Mouse (Mus musculus) kidney, embryonic 14.5 days (tissue): Measurements from ENCODE around the gene Hist1h3d. TPM values are rescaled to one million over a fixed set of nuclear protein-coding genes. Genes with fewer than 3 reads are reported as not detected.
"Not testable (repeated sequence)": the region's sequence is repeated elsewhere in the genome, so short reads cannot be mapped to it uniquely, and the experiment has no call there.

Experiments
- ATAC-seq: fragments of 200-750 bp; cut with Nextera tagmentation; 2 replicates; pipeline ENCODE4 v1.8.0; 2017; ENCODE audit warnings: moderate number of reproducible peaks, mild to moderate bottlenecking, moderate TSS enrichment, moderate library complexity; ENCODE audit not compliant: low FRiP score, low TSS enrichment
- H3K27ac ChIP-seq: fragments of 300-500 bp; sonication (generic); 2 replicates; pipeline ENCODE4 v1.5.1; 2014; ENCODE audit warnings: low read depth, mild to moderate bottlenecking, low read length, moderate library complexity, mixed read lengths
- H3K27me3 ChIP-seq: fragments of 300-500 bp; sonication (generic); 2 replicates; pipeline ENCODE4 v1.6.1; 2014; ENCODE audit warnings: mild to moderate bottlenecking, low read length; ENCODE audit not compliant: control insufficient read depth, insufficient read depth
- H3K36me3 ChIP-seq: fragments of 300-500 bp; sonication (generic); 2 replicates; pipeline ENCODE4 v1.6.1; 2014; ENCODE audit warnings: low read length, mixed read lengths; ENCODE audit not compliant: control insufficient read depth, insufficient read depth
- H3K4me1 ChIP-seq: fragments of 300-500 bp; sonication (generic); 2 replicates; pipeline ENCODE4 v1.6.1; 2014; ENCODE audit warnings: low read length, mixed read lengths; ENCODE audit not compliant: control insufficient read depth, insufficient read depth
- H3K4me2 ChIP-seq: fragments of 300-500 bp; sonication (generic); replicated peaks from 2 replicates; pipeline ENCODE4 v1.6.1; 2014; ENCODE audit warnings: low read depth, mild to moderate bottlenecking, low read length
- H3K4me3 ChIP-seq: fragments of 300-500 bp; sonication (generic); 2 replicates; pipeline ENCODE4 v1.5.1; 2014; ENCODE audit warnings: mild to moderate bottlenecking, low read length
- H3K9ac ChIP-seq: fragments of 300-500 bp; sonication (generic); 2 replicates; pipeline ENCODE4 v1.6.1; 2014; ENCODE audit warnings: low read depth, mild to moderate bottlenecking, low read length, moderate library complexity
- H3K9me3 ChIP-seq: fragments of 300-500 bp; sonication (generic); 2 replicates; pipeline ENCODE4 v1.6.1; 2016; ENCODE audit warnings: low read length; ENCODE audit not compliant: control insufficient read depth
- WGBS: fragments of 180-500 bp; shearing (Covaris S2); extraction: QIAGEN DNeasy Blood & Tissue Kit; methylation state at CpG from one replicate; pipeline ENCODE4 v1.1.7; 2014; 5-methylcytosine and 5-hydroxymethylcytosine counted together
- polyA plus RNA-seq: library from polyadenylated mRNA; unstranded; fragments of >200 nt; fragmentation: Nextera tagmentation; extraction: Ambion mirVana; gene quantifications from 2 replicates; pipeline ENCODE4 v1.2.1, GENCODE M21; 2014

The Hist1h3d gene
- polyA plus RNA-seq, 1 experiment from 2014 or later = 12.0 TPM

DNA sequence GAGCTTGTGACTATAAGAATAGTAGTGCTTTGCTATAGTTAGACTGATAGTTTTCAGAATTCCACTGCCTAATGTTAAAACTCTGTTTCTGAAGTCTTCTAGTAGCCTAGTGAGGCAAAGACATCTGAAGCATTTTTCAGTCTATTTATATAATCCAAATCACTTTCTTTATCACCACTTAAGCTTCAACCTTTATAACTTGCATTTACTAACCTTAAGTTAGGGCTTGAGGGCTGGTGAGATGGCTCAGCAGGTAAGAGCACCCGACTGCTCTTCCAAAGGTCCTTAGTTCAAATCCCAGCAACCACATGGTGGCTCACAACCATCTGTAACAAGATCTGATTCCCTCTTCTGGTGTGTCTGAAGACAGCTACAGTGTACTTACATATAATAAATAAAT is 35.7 kb upstream of the Hist1h3d start:
- 68% methylated on average over 1 of the region's 1 CpGs for WGBS
- H3K4me2 ChIP-seq, H3K27ac ChIP-seq, H3K9ac ChIP-seq, ATAC-seq, H3K4me3 ChIP-seq, H3K27me3 ChIP-seq, H3K9me3 ChIP-seq, H3K4me1 ChIP-seq, H3K36me3 ChIP-seq: not testable (repeated sequence)

DNA sequence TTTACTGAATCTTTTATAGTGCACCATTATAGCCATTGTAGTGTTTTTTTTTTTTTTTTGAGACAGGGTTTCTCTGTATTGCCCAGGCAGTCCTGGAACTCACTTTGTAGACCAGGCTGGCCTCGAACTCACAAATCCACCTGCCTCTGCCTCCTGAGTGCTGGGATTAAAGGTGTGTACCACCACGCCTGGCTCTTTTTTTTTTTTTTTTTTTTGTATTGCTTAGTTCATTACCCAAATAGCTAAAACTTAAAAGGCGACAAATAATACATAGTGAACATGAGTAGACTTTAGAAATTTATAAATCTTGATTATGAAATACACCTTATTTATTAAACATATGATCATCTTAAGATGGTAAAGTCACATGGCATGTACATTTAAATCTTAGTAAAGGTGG is 34.1 kb upstream of the Hist1h3d start:
- H3K36me3 ChIP-seq = no peaks in the 10 kb centered on the region
- H3K9ac ChIP-seq = no peak overlapping the region
- H3K4me3 ChIP-seq = no peak overlapping the region
- H3K27me3 ChIP-seq = no peaks in the 10 kb centered on the region
- 90% methylated on average over 3 of the region's 3 CpGs for WGBS
- ATAC-seq = no peak
- no peak overlapping the region for H3K27ac ChIP-seq
- H3K9me3 ChIP-seq = no peaks in the 10 kb centered on the region
- peaks cover 5% of the 10 kb centered on the region for H3K4me1 ChIP-seq
- H3K4me2 ChIP-seq = no peak overlapping the region

DNA sequence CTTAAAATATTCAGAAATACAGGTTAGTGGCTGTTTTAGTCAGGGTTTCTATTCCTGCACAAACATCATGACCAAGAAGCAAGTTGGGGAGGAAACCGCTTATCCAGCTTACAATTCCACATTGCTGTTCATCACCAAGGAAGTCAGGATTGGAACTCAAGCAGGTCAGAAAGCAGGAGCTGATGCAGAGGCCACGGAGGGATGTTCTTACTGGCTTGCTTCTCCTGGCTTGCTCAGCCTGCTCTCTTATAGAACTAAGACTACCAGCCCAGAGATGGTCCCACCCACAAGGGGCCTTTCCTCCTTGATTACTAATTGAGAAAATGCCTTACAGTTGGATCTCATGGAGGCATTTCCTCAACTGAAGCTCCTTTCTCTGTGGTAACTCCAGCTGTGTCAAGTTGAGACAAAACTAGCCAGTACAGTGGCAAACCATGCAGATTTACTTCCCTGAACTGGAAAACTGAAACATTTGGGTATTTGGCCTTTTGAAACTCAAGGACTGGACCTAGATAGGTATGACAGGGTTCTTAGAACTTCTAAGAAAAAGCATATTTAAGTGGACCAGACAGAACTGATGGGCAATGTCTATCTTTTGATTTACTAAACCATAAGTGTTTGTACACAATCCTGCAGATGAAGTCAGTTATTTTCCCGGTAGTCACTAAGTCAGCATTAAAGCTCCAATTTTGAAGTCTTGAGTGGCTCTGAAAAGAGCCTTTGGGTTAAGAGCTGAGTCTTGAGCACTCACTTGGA is 33.2 kb upstream of the Hist1h3d start:
- peak overlapping the region; percentile 68 for H3K9ac ChIP-seq
- H3K27me3 ChIP-seq, H3K9me3 ChIP-seq, ATAC-seq, H3K36me3 ChIP-seq, H3K4me1 ChIP-seq: not testable (repeated sequence)
- WGBS = 11% methylated on average over 3 of the region's 3 CpGs
- H3K27ac ChIP-seq = peak overlapping the region; percentile 88
- H3K4me2 ChIP-seq = peak overlapping the region; percentile 76
- H3K4me3 ChIP-seq = peak overlapping the region; percentile 44

DNA sequence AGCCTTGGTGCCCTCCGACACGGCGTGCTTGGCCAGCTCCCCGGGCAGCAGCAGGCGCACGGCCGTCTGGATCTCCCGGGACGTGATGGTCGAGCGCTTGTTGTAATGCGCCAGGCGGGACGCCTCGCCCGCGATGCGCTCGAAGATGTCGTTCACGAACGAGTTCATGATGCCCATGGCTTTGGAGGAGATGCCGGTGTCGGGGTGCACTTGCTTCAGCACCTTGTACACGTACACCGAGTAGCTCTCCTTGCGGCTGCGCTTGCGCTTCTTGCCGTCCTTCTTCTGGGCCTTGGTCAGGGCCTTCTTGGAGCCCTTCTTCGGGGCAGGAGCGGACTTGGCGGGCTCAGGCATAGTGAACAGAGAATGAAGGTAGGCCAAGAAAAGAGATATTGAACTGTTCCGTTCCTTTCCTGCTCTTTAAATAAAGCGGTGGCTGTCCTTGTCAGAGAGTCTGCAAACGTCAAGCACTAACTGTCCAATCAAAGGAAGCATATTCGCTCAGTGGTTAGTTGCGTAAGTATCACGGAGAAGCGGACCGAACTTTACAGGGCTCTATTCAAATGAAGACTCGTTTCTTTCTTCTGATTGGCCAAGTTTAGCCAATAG is 32.5 kb upstream of the Hist1h3d start, which contains the start of gene Hist1h2bh:
Gene Hist1h2bh (minus strand): TSS at position 394 of the 609 bp plus-strand sequence.
- peak within 1 kb of the TSS; percentile 69 for H3K9ac ChIP-seq
- H3K4me3 ChIP-seq = peak within 1 kb of the TSS; percentile 46
- H3K4me2 ChIP-seq = peak within 1 kb of the TSS; percentile 76
- not testable (repeated sequence) for H3K4me1 ChIP-seq, H3K36me3 ChIP-seq, H3K27me3 ChIP-seq, H3K9me3 ChIP-seq
- under 1% methylated on average over 24 of the region's 42 CpGs for WGBS
- ATAC-seq = peak; percentile 96
- H3K27ac ChIP-seq = peak within 1 kb of the TSS; percentile 97

DNA sequence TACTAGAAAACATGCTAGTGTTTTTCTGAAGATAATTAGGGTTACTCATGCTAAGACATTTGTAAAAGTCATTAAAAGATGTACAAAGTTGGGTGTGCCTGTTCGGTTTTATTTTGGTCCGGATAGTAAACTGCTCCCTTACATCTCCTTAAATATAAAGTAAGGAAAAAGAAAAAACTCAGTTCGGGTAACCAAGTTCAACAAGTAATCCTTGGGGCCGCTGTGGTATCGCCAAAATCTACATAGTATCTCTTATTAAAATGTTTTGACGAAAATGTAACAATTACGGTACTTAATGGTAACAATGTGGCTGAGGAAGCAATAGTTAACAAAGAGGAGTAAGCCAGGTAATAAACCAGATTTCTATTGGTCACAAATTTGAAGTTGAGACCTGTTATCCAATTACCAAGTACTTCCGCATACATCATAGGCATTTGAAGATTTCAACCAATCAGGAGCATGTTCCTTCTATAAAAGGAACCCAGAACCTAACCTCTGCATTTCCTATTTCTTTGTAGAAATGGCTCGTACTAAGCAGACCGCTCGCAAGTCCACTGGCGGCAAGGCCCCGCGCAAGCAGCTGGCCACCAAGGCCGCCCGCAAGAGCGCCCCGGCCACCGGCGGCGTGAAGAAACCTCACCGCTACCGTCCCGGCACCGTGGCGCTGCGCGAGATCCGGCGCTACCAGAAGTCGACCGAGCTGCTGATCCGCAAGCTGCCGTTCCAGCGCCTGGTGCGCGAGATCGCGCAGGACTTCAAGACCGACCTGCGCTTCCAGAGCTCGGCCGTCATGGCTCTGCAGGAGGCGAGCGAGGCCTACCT is 31.4 kb upstream of the Hist1h3d start, which contains the start of gene Hist1h3f:
Gene Hist1h3f (plus strand): TSS at position 88 of the 822 bp plus-strand sequence.
- under 1% methylated on average over 30 of the region's 45 CpGs for WGBS
- peak within 1 kb of the TSS; percentile 46 for H3K4me3 ChIP-seq
- peak; percentile 95 for ATAC-seq
- no peaks in the 10 kb centered on the region for H3K27me3 ChIP-seq
- no peaks in the 10 kb centered on the region for H3K4me1 ChIP-seq
- H3K27ac ChIP-seq = peak within 1 kb of the TSS; percentile 97
- no peaks in the 10 kb centered on the region for H3K36me3 ChIP-seq
- no peaks in the 10 kb centered on the region for H3K9me3 ChIP-seq
- H3K4me2 ChIP-seq = peak within 1 kb of the TSS; percentile 76
- H3K9ac ChIP-seq = peak within 1 kb of the TSS; percentile 69

DNA sequence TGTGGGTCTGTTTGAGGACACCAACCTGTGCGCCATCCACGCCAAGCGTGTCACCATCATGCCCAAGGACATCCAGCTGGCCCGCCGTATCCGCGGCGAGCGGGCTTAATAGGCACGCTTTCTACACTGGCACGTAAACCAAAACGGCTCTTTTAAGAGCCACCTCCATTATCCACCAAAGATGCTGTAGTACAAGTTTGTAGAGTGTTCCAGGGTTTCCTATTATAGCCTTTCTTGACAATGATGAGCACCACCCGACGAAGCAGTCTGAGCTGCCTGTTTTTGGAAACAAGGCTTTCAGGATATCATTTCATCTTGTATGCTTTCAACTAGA is 30.8 kb upstream of the Hist1h3d start:
- peak overlapping the region; percentile 89; the same call in 1 of the 2 replicates for H3K27ac ChIP-seq
- H3K4me2 ChIP-seq, ATAC-seq: not testable (repeated sequence)

DNA sequence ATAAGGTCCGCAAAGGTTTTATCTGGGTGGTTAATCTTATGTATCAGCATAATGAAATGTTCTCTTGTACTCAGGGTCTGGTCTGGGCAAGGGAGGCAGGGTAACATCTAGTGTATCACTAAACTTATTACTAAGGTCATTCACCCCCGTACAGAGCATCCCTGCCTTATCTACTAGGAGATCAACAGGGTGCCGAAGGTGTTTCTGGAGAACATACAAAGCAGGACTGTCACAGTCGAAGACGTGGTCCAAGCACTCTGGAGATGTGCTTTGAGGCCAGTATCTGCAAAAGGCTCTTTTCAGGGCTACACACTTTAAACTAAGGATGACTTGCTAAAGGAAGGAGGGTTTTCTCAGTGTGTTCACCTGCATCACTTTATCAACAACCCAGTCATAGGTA is 28.9 kb upstream of the Hist1h3d start:
- Histone ChIP-seq H3K36me3 (no peaks in the 10 kb centered on the region), H3K27ac (peak overlapping the region; percentile 32; the same call in 1 of the 2 replicates), H3K4me2 (no peak overlapping the region), H3K4me1 (peaks cover 2% of the 10 kb centered on the region; the same call in 1 of the 2 replicates), H3K9ac (no peak overlapping the region), H3K4me3 (no peak overlapping the region), H3K9me3 (no peaks in the 10 kb centered on the region), H3K27me3 (no peaks in the 10 kb centered on the region)
- no peak for ATAC-seq
- WGBS = 71% methylated on average over 5 of the region's 5 CpGs

More for the DNA sequence above, 30.8 kb upstream of the Hist1h3d start:
- H3K4me1 ChIP-seq, H3K27me3 ChIP-seq, H3K9me3 ChIP-seq, H3K36me3 ChIP-seq: not testable (repeated sequence)
- Histone ChIP-seq H3K4me3 (peak overlapping the region; percentile 46), H3K9ac (peak overlapping the region; percentile 69; the same call in 1 of the 2 replicates)
- 0% methylated on average over 11 of the region's 14 CpGs for WGBS

DNA sequence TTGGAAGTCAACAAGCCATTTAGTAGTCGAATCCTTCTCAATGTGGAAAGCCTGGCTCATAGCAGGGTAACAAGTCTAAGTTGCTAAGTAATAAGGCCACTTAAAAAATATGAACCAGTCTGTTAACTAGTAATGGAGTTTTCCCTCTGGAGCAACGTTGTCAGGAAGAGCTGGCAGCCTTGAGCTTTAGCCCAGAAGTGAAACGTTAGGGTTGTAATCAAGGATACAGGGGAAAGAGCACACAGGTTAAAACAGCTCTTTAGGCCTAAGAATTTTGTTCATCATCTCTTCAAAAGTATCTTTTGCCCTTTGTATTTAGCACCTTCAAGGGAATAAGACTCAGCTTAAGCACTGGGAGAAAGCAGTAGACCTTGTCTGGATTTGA is 24.8 kb upstream of the Hist1h3d start:
- no peaks in the 10 kb centered on the region for H3K9me3 ChIP-seq
- H3K9ac ChIP-seq = peak overlapping the region; percentile 55
- no peaks in the 10 kb centered on the region for H3K27me3 ChIP-seq
- 2% methylated on average over 3 of the region's 3 CpGs for WGBS
- peak overlapping the region; percentile 90 for H3K27ac ChIP-seq
- H3K4me1 ChIP-seq = peaks cover 9% of the 10 kb centered on the region; the same call in 1 of the 2 replicates
- peak overlapping the region; percentile 55 for H3K4me2 ChIP-seq
- no peak for ATAC-seq
- H3K36me3 ChIP-seq = no peaks in the 10 kb centered on the region
- peak overlapping the region; percentile 42 for H3K4me3 ChIP-seq
